Mouse (Mus musculus): ENCODE measurements at regions not wholly inside any gene's neighbourhood (a gene's known extent, or its start where the extent isn't known, plus 50 kb on each side); places are given as distances from the start of the nearest gene placed in this dataset.

DNA sequence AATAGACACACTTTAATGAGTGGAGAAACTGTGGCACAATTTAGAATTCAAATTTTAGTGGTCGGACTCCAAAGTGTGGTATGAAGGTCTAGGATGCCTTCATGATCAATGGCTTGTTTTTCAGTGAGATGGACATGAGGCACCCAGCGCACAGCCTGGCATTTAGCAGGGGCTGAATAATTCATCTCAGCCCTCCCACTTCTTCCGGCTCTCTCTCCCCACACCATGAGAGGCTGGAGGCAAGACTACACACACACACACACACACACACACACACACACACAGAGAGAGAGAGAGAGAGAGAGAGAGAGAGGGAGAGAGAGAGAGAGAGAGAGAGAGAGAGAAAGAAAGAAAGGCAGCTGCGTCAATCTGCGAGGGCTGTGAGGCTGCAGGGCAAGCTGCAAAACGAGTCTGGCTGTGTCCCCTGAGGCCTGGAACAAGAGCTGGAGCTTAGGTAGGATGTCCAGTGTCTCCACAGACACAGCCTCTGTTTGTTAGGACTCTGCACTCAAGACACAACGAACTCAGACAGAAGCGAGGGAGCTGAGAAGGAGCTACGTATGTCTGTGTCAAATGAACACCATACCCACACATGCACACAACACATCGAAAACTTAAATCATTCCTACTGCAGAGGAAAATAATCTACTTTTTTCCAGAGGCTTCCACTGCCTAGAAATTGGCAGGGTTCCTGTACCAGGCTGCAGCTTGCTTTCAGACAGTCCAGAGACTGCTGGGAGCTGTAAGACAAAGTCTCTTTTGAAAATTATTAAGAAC is 295.8 kb downstream of the Gm11361 start:
- TF ChIP-seq MAFK (IDR thresholded peaks at IDR 0.05; ENCODE audit: insufficient read depth, low read depth, low read length) (no peak), ZC3H11A (IDR thresholded peaks at IDR 0.05; ENCODE audit: borderline replicate concordance, low read depth, low read length) (no peak)

Measured in ES-E14 (cell line).